Mouse (Mus musculus): ENCODE data around the gene Gstt1. TPM values are rescaled to one million over a fixed set of nuclear protein-coding genes. Genes with fewer than 3 reads are reported as not detected.
A peak's percentile ranks its signal among the peaks of the same experiment; 100 is the strongest.
"Not testable (repeated sequence)": the region's sequence is repeated elsewhere in the genome, so short reads cannot be mapped to it uniquely, and the experiment has no call there.

Gene Gstt1
- polyA plus RNA-seq, 1 experiment from 2014 or later: 11.6 TPM

GRCm38 (mm10) chr10:75774102-75774501 lies 24.3 kb downstream of the Gstt1 start:
- H3K27ac ChIP-seq (ENCODE audit: low read depth, low read length): no peak overlapping the region
- WGBS: 77% methylated on average over 5 of the region's 5 CpGs
- no peaks in the 10 kb centered on the region for H3K27me3 ChIP-seq (replicated peaks; ENCODE audit: control insufficient read depth, insufficient read depth, low read length)
- H3K4me1 ChIP-seq (replicated peaks; ENCODE audit: control insufficient read depth, insufficient read depth, low read length): no peaks in the 10 kb centered on the region; the same call in 1 of the 2 replicates
- ATAC-seq: no peak
- no peak overlapping the region for H3K9ac ChIP-seq (ENCODE audit: low read depth, low read length)
- no peak overlapping the region for H3K4me3 ChIP-seq (ENCODE audit: low read depth, low read length)
- H3K4me2 ChIP-seq (replicated peaks; ENCODE audit: low read depth): no peak overlapping the region
- no peak for TF ChIP-seq CTCF (IDR thresholded peaks at IDR 0.05; ENCODE audit: low read depth)
- H3K36me3 ChIP-seq (ENCODE audit: control insufficient read depth, insufficient read depth): no peaks in the 10 kb centered on the region; the same call in 1 of the 2 replicates
- H3K9me3 ChIP-seq (ENCODE audit: control insufficient read depth): no peaks in the 10 kb centered on the region

GRCm38 (mm10) chr10:75772795-75773664 lies 25.4 kb downstream of the Gstt1 start, which contains the start of gene Ddt:
Gene Ddt, minus strand, starts transcription at chr10:75773414.
- no peaks in the 10 kb centered on the region; the same call in 1 of the 2 replicates for H3K4me1 ChIP-seq (replicated peaks; ENCODE audit: control insufficient read depth, insufficient read depth, low read length)
- peak within 1 kb of the TSS; percentile 72 for H3K4me3 ChIP-seq (ENCODE audit: low read depth, low read length)
- H3K9me3 ChIP-seq (ENCODE audit: control insufficient read depth): no peaks in the 10 kb centered on the region
- no peaks in the 10 kb centered on the region; the same call in 1 of the 2 replicates for H3K36me3 ChIP-seq (ENCODE audit: control insufficient read depth, insufficient read depth)
- TF ChIP-seq CTCF (IDR thresholded peaks at IDR 0.05; ENCODE audit: low read depth): peak; percentile 62
- H3K27ac ChIP-seq (ENCODE audit: low read depth, low read length): peak within 1 kb of the TSS; percentile 41; the same call in 1 of the 2 replicates
- under 1% methylated on average over 47 of the region's 47 CpGs for WGBS
- peak within 1 kb of the TSS; percentile 100 for H3K4me2 ChIP-seq (replicated peaks; ENCODE audit: low read depth)
- ATAC-seq: peak; percentile 93
- no peaks in the 10 kb centered on the region for H3K27me3 ChIP-seq (replicated peaks; ENCODE audit: control insufficient read depth, insufficient read depth, low read length)
- peak within 1 kb of the TSS; percentile 57 for H3K9ac ChIP-seq (ENCODE audit: low read depth, low read length)

GRCm38 (mm10) chr10:75767756-75768155 lies 30.6 kb downstream of the Gstt1 start:
- not testable (repeated sequence) for H3K36me3 ChIP-seq (ENCODE audit: control insufficient read depth, insufficient read depth); H3K27ac ChIP-seq (ENCODE audit: low read depth, low read length); H3K9ac ChIP-seq (ENCODE audit: low read depth, low read length); H3K9me3 ChIP-seq (ENCODE audit: control insufficient read depth); H3K4me1 ChIP-seq (replicated peaks; ENCODE audit: control insufficient read depth, insufficient read depth, low read length); ATAC-seq; H3K4me3 ChIP-seq (ENCODE audit: low read depth, low read length); H3K27me3 ChIP-seq (replicated peaks; ENCODE audit: control insufficient read depth, insufficient read depth, low read length); H3K4me2 ChIP-seq (replicated peaks; ENCODE audit: low read depth)
- WGBS: 33% methylated on average over 5 of the region's 5 CpGs

GRCm38 (mm10) chr10:75766856-75767255 lies 31.5 kb downstream of the Gstt1 start:
- no peak for TF ChIP-seq CTCF (IDR thresholded peaks at IDR 0.05; ENCODE audit: low read depth)

GRCm38 (mm10) chr10:75764519-75765473 lies 33.6 kb downstream of the Gstt1 start:
- Histone ChIP-seq H3K4me2 (replicated peaks; ENCODE audit: low read depth) (peak overlapping the region; percentile 76), H3K9ac (ENCODE audit: low read depth, low read length) (peak overlapping the region; percentile 65), H3K27me3 (replicated peaks; ENCODE audit: control insufficient read depth, insufficient read depth, low read length) (no peaks in the 10 kb centered on the region), H3K4me3 (ENCODE audit: low read depth, low read length) (peak overlapping the region; percentile 80), H3K9me3 (ENCODE audit: control insufficient read depth) (no peaks in the 10 kb centered on the region), H3K36me3 (ENCODE audit: control insufficient read depth, insufficient read depth) (no peaks in the 10 kb centered on the region), H3K27ac (ENCODE audit: low read depth, low read length) (peak overlapping the region; percentile 62), H3K4me1 (replicated peaks; ENCODE audit: control insufficient read depth, insufficient read depth, low read length) (no peaks in the 10 kb centered on the region)
- TF ChIP-seq CTCF (IDR thresholded peaks at IDR 0.05; ENCODE audit: low read depth): peak; percentile 84
- peak; percentile 23 for ATAC-seq
- under 1% methylated on average over 27 of the region's 27 CpGs for WGBS

More at GRCm38 (mm10) chr10:75766856-75767255, 31.5 kb downstream of the Gstt1 start:
- Histone ChIP-seq H3K27me3 (replicated peaks; ENCODE audit: control insufficient read depth, insufficient read depth, low read length) (no peaks in the 10 kb centered on the region), H3K9me3 (ENCODE audit: control insufficient read depth) (no peaks in the 10 kb centered on the region), H3K36me3 (ENCODE audit: control insufficient read depth, insufficient read depth) (no peaks in the 10 kb centered on the region), H3K27ac (ENCODE audit: low read depth, low read length) (no peak overlapping the region), H3K4me1 (replicated peaks; ENCODE audit: control insufficient read depth, insufficient read depth, low read length) (no peaks in the 10 kb centered on the region), H3K9ac (ENCODE audit: low read depth, low read length) (no peak overlapping the region), H3K4me3 (ENCODE audit: low read depth, low read length) (no peak overlapping the region), H3K4me2 (replicated peaks; ENCODE audit: low read depth) (no peak overlapping the region)
- no peak for ATAC-seq
- WGBS: 78% methylated on average over 6 of the region's 6 CpGs

Measured in intestine, postnatal 0 days (tissue).